ENCODE assay signal across 8 mouse cellular contexts in genomic region chrX:7375716-7376480, GRCm38 (mm10). TPM values are rescaled to one million over a fixed set of nuclear protein-coding genes. Genes with fewer than 3 reads are reported as not detected.
DNase-seq lines count a peak whose midpoint lies in the region; ATAC-seq and TF ChIP-seq lines count a peak whose summit lies in the region.

Gene Usp27x (minus strand): TSS chrX:7375830.

- H3K36me3 ChIP-seq in E14TG2a.4 (ENCODE audit: insufficient read depth, low read length), result peaks cover 11% of the 10 kb centered on the region
- no peaks in the 10 kb centered on the region for H3K36me3 ChIP-seq in forebrain, embryonic 12.5 days (replicated peaks)
- no peaks in the 10 kb centered on the region for H3K36me3 ChIP-seq in neural tube, embryonic 15.5 days

- H3K4me3 ChIP-seq in E14TG2a.4 (replicated peaks; ENCODE audit: low read length), result peak within 1 kb of the TSS; percentile 81
- peak within 1 kb of the TSS; percentile 57 for H3K4me3 ChIP-seq in forebrain, embryonic 12.5 days (replicated peaks)
- peak within 1 kb of the TSS; percentile 57 for H3K4me3 ChIP-seq in neural tube, embryonic 15.5 days (replicated peaks)

- DNase-seq in c-Kit-positive CD71-positive TER-119-positive erythroid progenitor cells, embryonic 14.5 days (ENCODE audit: low spot score), result peak; percentile 41
- peak; percentile 68 to 72 for DNase-seq in heart, postnatal 10 days
- peak; percentile 65 for DNase-seq in layer of hippocampus, adult 11-12 months (ENCODE audit: low spot score)
- DNase-seq in lung, adult 18-20 months, result peak; percentile 85 to 86
- peak; percentile 80 for DNase-seq in testis, postnatal 14 days (ENCODE audit: low spot score)

- peak; percentile 16; the same call in 1 of the 2 replicates for TF ChIP-seq CTCF in E14TG2a.4 (conservative IDR thresholded peaks at IDR 0.05; ENCODE audit: low read length)

- peak within 1 kb of the TSS; percentile 69 for H3K9ac ChIP-seq in forebrain, embryonic 12.5 days
- H3K9ac ChIP-seq in neural tube, embryonic 15.5 days (replicated peaks), result peak within 1 kb of the TSS; percentile 62

- H3K27me3 ChIP-seq in E14TG2a.4 (ENCODE audit: insufficient read depth, low read length), result peaks cover 11% of the 10 kb centered on the region
- H3K27me3 ChIP-seq in forebrain, embryonic 12.5 days, result no peaks in the 10 kb centered on the region
- H3K27me3 ChIP-seq in neural tube, embryonic 15.5 days (replicated peaks), result no peaks in the 10 kb centered on the region

- ATAC-seq in forebrain, embryonic 12.5 days (ENCODE audit: low FRiP score), result peak; percentile 90
- peak; percentile 94 for ATAC-seq in neural tube, embryonic 15.5 days (ENCODE audit: low FRiP score)

- peak within 1 kb of the TSS; percentile 80 for H3K4me2 ChIP-seq in forebrain, embryonic 12.5 days
- H3K4me2 ChIP-seq in neural tube, embryonic 15.5 days, result peak within 1 kb of the TSS; percentile 74

- no peaks in the 10 kb centered on the region for H3K9me3 ChIP-seq in E14TG2a.4 (ENCODE audit: low read length)
- no peaks in the 10 kb centered on the region for H3K9me3 ChIP-seq in forebrain, embryonic 12.5 days
- H3K9me3 ChIP-seq in neural tube, embryonic 15.5 days (replicated peaks), result no peaks in the 10 kb centered on the region

- H3K27ac ChIP-seq in forebrain, embryonic 12.5 days, result peak within 1 kb of the TSS; percentile 82
- peak within 1 kb of the TSS; percentile 86 for H3K27ac ChIP-seq in neural tube, embryonic 15.5 days (replicated peaks)

- 17% methylated on average over 51 of the region's 51 CpGs for WGBS in forebrain, embryonic 12.5 days
- 19% methylated on average over 50 of the region's 51 CpGs for WGBS in neural tube, embryonic 15.5 days

- intact Hi-C loops in heart, postnatal 10 days (cut with DNase I), result loop anchor here (2.0 kb wide), 1 partner anchor 47 kb away; no protein-coding TSS in a partner anchor

- peaks cover 14% of the 10 kb centered on the region for H3K4me1 ChIP-seq in E14TG2a.4 (replicated peaks; ENCODE audit: low read depth, low read length)
- peaks cover 3% of the 10 kb centered on the region; the same call in 1 of the 2 replicates for H3K4me1 ChIP-seq in forebrain, embryonic 12.5 days
- H3K4me1 ChIP-seq in neural tube, embryonic 15.5 days, result peaks cover 14% of the 10 kb centered on the region

RNA-seq across cellular contexts. Expression of gene Usp27x, which starts in this region (rescaled TPM):
- 1.3 and 1.4 TPM in 2 replicates for polyA plus RNA-seq in forebrain, embryonic 12.5 days (2016; fragmentation: Nextera tagmentation; extraction: Ambion mirVana)
- 1 to 10 TPM in 1 of 2 experiments, under 1 TPM in 1; 0.91 to 1.3 TPM for total RNA-seq in heart, postnatal 10 days (2021)
- 2.1 and 2.3 TPM in 2 replicates for polyA plus RNA-seq in neural tube, embryonic 15.5 days (2015; fragmentation: Nextera tagmentation; extraction: Ambion mirVana)

Comparison
In these comparisons a context has a peak if more than half of its experiments do, and no peak if none do; other contexts are left out.
1. Peak in every context shown above with its lines: DNase-seq, ATAC-seq, H3K4me3 ChIP-seq and H3K27ac ChIP-seq.